Mouse (Mus musculus): ENCODE results near the gene Tspan18.

The Tspan18 gene

DNA sequence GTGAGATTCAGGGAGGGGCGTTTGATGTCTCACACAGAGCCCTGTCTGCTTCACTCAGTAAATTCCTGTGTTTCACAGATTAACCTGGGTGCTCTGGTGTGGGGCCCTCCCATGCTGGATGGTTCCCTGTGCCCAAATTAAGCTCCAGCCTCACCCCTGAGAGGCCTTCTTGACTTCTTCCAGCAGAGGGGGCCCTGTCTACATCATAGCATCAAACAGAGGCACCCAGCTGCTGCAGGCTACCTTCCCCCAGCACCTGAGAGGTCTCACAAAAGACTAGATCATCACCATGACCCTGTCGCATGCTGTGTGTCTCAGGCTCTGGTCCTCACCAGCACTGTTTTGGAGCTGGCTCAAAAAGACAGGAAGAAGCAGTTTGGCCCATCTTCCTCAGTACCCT, 121.9 kb downstream of the Tspan18 start:
- peak in 1 of 2 experiments; percentile 8 for DNase-seq

- DNase-seq: peak in 1 of 2 experiments; percentile 11
Measured at GRCm38 (mm10) chr2:93206126-93206525, 128.2 kb downstream of the Tspan18 start.

DNA sequence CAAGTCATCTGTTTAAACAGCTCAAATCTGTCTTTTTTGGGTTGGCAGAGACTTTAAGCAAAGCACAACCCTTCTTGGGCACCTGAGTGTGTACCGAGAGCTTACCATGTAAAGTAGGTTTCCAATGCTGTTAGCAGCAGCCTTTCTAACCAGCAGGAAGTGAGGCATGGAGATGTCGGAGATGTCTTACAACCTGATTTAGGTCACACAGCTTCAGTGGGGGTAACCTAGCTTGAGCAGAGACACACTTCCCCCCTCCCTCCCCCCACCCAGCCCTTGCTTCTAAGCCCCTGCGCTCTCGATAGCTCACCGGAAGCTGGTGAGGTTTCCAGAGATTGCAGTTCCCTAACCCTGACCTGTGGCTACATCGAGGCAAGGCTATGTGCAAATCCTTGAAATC, 129.7 kb downstream of the Tspan18 start:
- DNase-seq: no peak

- DNase-seq: peak; percentile 89 to 90
Measured at GRCm38 (mm10) chr2:93203682-93204081, 130.6 kb downstream of the Tspan18 start.

DNA sequence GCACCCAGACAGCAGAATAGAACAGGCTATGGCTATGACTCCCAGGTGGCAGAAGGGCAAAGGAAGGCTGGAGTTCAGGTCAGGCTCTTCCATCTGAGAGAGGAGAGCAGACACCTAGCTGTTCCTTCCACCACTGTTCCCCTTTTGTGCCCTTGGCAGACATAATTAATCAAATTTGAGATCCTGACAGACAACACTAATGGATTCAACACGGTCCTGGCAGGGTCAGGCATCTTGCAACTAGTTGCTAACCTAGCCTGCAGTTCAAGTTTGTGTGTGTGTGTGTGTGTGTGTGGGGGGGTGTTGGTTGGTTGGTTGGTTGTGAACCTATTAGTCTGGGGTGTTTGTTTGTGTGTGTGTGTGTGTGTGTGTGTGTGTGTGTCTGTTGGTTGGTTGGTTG, 131.5 kb downstream of the Tspan18 start:
- DNase-seq: no peak

- DNase-seq: no peak
Measured at GRCm38 (mm10) chr2:93201997-93202396, 132.3 kb downstream of the Tspan18 start.

- no peak for DNase-seq
Measured at GRCm38 (mm10) chr2:93200681-93201340, 133.5 kb downstream of the Tspan18 start.

DNA sequence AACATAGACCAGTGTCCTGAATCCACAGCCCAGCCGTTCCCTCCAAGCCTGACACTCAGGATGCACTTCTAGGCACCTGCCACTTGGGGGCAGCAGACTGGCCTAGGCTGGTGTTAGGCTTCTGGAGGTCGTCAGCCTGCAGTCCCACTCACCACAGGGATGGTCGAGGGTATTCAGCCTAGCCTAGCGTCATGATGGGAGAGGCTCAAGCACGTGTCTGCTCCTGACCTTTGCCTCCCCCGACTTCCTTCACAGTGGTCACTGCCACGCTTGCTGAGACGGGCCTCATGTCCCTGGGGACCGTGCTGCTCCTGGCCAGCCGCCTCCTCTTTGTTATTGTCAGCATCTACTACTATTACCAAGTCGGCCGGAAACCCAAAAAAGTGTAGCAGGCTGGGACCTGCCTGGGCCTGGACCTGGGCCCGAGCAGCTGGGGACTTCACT, 134.8 kb downstream of the Tspan18 start:
- DNase-seq: peak; percentile 81 to 84

- peak; percentile 98 to 99 for DNase-seq
Measured at GRCm38 (mm10) chr2:93198846-93199245, 135.5 kb downstream of the Tspan18 start.

GRCm38 (mm10) chr2:93193806-93194205, 140.5 kb downstream of the Tspan18 start:
- no peak for DNase-seq

DNA sequence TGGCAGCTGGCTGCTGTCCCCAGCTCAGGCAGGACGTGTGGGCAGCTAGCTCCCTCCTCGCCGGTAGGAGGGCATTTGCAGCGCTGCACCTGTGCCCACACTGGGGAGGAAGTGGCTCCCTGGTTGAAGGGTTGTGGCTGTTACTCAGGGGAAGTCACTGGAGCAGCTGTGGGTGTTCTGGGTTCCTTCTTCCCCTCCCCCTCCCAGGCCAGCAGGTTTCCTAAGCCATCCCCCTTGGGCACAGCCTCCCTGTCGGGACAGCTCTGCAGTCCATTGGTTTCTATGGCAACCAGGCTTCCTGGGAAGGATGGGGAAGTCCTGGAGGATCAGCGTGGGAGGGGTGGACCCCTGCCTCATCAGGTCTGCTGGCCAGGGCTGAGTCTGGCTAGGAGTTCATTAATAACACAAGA, 141.6 kb downstream of the Tspan18 start:
- DNase-seq: peak in 1 of 2 experiments; percentile 39

DNA sequence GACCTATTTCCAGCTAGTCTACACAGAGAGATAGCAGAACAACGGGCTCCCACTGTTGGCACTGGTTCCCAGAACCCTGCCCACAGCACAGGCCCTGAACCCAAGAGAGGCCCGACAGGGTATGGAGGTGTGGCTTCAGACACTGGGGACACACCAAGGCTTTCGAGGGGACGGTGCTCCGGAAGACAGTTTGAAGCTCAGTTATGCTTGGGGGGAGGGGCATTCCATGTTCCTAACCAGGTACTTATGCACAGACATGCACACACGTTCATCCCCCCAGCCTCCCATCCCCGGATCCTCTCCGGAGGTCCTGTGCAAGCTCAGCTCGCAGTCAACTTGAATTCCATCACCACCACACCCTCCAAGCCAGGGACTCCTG, 142.1 kb downstream of the Tspan18 start:
- no peak for DNase-seq

DNA sequence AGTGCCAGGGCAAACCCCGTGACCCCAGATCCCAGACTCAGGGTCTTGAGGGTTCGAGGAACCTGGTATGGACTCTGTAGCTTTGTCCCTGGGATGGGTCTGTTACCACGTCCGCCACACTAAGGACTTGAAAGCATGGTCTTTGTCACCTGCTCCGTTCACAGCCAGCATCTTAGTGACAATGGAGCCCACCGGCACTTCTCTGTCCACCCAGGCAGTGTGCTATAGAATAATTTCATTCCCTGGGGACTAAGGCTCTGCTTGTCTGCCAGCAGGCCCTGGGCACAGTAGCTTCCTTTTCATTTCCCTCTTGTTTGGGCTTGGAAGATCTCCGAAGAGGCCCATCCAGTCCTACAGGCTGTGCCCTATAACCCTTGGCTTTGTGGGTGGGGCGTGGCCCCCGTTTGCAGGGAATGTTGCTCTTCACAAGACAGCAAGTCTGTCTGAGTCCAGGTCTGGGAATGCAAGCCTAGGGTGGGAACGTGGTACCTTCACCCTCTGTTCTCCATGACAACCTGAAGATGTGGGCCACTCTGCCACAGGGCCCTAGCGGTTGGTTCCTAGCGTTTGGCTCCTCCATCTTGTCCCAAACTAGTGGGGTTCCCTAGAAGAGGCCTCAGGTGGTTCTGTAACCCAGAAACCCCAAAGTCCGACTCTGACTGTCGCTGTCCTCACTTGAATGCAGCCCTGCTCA, 142.7 kb downstream of the Tspan18 start:
- DNase-seq: peak in 1 of 2 experiments; percentile 26

- no peak for DNase-seq
Measured at GRCm38 (mm10) chr2:93190771-93191487, 143.4 kb downstream of the Tspan18 start.

DNA sequence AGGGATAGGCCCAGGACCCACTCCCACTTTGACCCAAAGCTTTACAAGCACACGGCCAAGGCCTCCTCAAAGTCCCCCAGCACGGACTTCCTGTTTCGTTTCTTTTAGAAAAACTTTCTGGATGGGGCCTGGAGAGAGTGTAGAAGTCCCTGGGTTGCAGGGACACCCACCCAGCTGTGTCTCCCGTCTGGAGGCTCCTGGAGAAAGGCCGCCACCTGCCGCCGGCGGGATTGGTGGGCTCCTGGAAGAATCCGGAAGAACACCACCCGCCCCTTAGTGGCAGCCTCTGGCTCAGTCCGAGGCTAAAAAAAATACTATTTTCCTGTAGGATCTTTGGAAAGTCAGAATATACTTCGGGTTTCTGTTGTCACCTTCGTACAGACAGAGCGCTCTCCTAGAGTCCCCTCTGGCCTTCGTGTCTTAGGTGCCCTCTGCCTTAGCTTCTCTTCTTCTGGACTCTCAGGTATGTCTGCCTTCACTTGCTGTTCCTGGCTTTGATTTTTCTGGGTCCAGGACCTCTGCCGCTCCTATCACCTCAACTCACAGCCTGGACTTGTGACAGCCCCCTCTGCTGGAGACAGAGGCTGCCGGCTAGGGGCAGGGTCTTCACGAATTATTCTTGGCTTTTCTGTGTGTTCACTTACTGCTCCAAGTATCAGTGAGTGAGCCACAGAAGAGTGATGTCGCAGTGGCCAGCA, 145.4 kb downstream of the Tspan18 start:
- DNase-seq: peak; percentile 76 to 82

- DNase-seq: peak; percentile 58 to 70
Measured at GRCm38 (mm10) chr2:93188020-93188760, 146.1 kb downstream of the Tspan18 start.

DNA sequence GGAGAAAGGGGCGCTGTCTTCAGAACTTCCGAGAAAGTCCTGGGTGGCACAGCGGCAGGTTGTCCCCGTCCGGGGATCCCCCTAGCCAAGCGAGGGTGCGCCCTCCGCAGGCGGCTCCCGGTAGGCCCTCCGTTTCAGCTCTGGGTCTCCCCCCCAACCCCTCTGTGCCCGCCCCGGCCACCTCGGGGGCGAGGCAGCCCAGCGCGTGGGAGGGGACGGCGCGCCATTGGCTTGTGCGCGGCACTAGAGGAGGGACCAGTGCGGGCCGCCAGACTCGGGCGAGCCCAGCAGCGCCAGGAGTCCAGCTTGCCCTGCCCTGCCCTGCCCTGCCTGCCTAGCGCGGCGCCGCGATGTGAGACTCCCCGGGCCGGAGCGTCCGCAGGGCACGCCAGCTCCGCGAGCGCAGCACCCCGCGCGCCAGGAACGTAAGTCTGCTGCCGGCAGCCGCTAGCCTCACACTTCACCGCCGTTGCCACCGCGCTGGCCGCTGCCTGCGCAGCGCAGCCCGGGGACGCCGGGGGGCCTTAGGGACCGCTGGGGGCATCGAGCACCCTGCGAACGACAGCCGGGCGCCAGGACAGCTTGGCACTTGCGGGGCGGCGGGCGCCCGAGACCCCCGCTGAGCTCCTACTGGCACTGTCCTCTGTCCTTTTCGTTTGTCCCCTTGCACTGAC, 146.8 kb downstream of the Tspan18 start, which contains the start of gene Trp53i11:
Gene Trp53i11 (plus strand): TSS at position 226 of the 674 bp plus-strand sequence.
- DNase-seq: peak; percentile 92 to 94

DNA sequence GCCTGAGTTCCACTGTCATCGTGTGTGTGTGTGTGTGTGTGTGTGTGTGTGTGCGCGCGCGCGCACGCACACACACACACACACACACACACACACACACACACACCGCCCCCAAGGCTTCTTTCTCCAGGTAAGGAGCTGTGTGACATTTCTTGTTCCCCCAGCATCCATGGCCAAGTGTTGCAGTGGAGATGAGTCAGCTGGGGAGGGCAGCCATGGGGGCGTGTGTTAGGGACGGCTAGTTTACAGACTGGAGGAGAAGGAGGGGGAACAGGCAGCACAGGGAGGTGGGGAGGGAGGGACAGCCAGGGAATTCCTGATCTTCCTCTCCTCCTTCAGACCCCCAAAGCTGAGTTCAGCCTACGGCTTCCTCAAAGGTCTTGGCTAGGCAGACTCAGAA, 151.4 kb downstream of the Tspan18 start:
- DNase-seq: no peak

- no peak for DNase-seq
Measured at GRCm38 (mm10) chr2:93180077-93180844, 154.0 kb downstream of the Tspan18 start.

DNA sequence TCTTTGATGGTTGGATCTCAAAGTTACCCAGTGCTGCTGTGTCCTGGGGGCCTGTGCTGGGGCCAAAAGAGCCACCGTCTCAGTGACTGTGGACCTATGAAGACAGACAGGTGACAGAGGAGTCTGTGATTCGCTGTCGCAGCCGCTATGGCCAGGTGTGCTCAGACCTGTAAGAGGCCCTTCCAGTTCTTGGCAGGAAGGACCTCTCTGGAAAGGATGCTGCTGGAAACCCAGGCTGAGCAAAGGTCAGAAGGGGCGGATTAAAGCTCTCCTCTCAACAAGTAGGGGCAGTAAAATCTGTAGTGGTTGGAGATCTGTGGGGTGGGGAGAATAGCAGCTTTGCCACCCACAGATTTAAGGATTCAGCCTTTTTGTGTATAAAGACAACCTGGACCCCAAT, 154.7 kb downstream of the Tspan18 start:
- no peak for DNase-seq

GRCm38 (mm10) chr2:93178313-93178677, 156.0 kb downstream of the Tspan18 start:
- DNase-seq: no peak

Data from cerebellum, postnatal 10 days (tissue).